Mouse (Mus musculus) gastrocnemius, adult 8-10 months (tissue): Measurements from ENCODE around the gene Atg4d. TPM values are rescaled to one million over a fixed set of nuclear protein-coding genes. Genes with fewer than 3 reads are reported as not detected.
"Not testable (repeated sequence)": the region's sequence is repeated elsewhere in the genome, so short reads cannot be mapped to it uniquely, and the experiment has no call there.

Experiments used
- DNase-seq, 2 experiments: peaks; one replicate each; pipeline ENCODE4 v3.0.0; 2022; ENCODE audit warnings: low spot score in 2 of 2
- total RNA-seq, 4 experiments: library from RNA; stranded (reverse); gene quantifications; 2 replicates each; pipeline ENCODE4 v1.2.4; 2022

Atg4d gene
- total RNA-seq, 4 experiments from 2014 or later, result 74.3 to 87.3 (median 80.7) TPM

DNA sequence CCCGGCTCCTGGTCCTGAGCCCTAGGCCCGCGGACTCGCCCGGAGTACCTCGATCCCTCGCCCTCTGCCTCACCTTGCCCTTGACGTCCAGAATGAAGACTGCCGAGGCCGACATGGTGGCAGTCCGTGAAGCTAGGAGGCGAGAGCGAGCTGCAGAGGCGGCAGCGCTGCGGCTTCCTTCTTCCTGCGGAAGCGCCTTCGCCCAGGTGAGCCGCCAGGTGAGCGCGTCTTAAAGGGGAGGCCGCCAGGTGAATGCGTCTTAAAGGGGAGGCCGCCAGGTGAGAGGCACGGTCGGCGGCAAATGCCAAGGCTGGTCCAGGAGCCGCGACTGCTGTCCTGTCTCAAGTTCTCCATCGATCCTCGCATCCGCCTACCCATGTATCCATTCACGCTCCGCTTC lies 47.0 kb downstream of the Atg4d start, which contains the start of gene Ap1m2:
TSS of gene Ap1m2 (minus strand) at position 204 of the 400 bp plus-strand sequence.
- DNase-seq, result no peak

- DNase-seq, result peak; percentile 65 to 73
Observed at GRCm38 (mm10) chr9:21313394-21313793, 48.3 kb downstream of the Atg4d start.

GRCm38 (mm10) chr9:21314367-21315140 lies 49.5 kb downstream of the Atg4d start:
- DNase-seq, result no peak

- peak in 1 of 2 experiments; percentile 38 for DNase-seq
Observed at GRCm38 (mm10) chr9:21315421-21315820, 50.3 kb downstream of the Atg4d start.

GRCm38 (mm10) chr9:21316696-21317095 lies 51.6 kb downstream of the Atg4d start:
- no peak for DNase-seq

GRCm38 (mm10) chr9:21318792-21319191 lies 53.7 kb downstream of the Atg4d start:
- no peak for DNase-seq

GRCm38 (mm10) chr9:21319503-21319902 lies 54.4 kb downstream of the Atg4d start:
- no peak for DNase-seq

DNA sequence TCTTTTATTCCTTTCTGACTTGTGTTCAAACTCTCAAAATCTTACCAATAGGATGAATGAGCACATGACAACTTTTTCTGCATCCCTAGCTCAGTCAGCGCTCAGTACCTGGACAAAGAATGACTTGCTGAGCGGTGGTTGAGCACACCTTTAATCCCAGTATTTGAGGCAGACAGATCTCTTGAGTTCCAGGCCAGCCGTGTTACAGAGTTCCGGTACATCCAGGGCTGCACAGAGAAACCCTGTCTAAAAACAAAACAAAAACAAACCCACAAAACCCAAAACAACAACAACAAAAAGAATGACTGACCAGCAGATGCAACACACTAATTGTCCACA lies 55.2 kb downstream of the Atg4d start:
- no peak for DNase-seq

DNA sequence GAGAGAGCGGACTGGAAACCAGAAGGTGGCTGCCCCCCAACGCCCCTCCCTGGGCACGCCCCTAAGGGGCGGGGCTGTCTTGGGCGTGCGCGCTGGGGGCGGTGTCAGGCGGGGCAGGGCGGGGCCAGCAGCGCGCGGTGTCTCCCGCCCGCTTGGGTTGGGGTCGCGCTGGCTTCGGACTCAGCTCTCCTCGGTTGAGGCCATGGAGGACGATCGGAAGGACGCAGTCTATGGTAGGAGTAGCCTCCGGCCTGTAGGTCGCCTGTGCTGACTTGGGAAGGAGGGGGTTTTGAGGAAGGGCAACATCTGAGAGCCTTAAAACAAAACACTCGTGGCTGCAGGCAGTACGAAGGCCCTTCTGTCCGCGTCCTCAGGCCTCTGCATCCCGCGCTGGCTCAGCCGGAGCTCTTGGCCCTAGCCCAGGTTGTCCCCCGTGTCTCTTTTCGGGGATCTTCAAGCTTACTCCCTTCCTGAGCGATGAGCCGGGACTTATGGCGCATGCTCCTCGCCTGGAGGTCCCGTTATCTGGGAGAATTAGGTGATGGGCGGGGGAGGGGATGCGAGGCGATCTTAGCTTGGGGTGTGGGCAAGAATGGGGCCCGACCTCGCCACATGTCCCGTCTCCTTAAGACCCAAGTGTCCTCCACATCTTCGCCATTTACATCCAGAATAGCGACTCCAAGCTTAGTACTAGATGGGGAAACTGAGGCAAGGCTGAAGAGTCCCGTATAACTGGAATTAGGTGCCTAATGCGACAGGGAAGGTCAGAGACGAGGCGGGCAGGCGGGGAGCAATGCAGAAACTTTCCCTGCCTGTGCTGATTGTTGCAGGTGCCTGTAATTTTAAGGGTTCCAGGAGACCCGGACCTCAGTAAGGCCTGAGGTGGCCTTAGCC lies 55.8 kb downstream of the Atg4d start, which contains the start of gene Slc44a2:
TSS of gene Slc44a2 (plus strand) at position 80 of the 894 bp plus-strand sequence.
- peak; percentile 75 to 76 for DNase-seq

DNA sequence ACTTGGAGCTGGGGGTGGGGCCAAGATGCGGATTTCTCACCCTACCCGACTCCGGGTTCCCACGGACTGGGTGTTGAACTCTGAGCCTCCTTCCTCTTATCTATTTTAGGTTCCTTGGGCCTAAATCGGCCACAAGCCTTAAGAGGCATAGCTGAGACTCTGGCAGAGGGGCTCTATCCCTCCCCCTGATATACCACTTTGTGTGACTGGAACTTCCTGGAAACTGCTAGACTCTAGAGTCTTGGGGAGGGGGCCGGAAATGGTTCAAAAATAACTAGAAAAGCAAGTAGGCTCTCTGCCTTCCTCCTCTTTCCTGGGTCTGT lies 56.4 kb downstream of the Atg4d start:
- DNase-seq, result no peak

DNA sequence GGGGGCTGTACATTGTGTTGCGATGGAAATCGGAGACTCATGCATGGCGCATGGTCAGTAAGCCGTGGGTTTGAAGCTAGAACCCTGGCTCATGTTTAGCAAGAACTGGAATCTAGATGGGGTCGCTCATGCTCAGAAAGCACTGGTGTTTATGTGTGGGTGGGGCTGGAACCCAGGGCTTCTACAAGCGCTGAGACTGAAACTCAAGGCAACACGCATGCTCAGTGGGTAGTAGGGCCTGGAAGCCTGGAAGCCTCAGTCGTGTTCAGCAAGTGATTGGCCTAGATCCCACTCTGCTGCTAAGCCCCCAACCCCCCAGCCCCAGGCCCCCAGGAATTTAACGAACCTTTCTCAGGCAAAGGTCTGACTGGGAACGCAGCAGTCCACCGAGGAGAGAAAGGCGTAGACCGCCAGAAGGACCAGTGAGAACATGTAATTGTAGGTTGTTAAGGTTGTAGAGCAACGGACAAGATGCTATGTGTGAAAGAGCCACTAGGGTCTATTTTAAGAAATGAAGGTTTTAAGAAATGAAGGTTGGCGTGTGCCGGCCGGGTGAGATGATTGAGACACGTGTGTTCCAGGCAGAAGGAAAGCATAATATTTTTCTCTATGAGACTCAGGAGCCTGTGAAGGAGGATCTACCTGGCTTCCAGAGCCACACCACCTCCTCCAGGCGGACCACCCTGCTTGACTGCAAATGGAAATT lies 57.3 kb downstream of the Atg4d start:
- DNase-seq, result no peak

DNA sequence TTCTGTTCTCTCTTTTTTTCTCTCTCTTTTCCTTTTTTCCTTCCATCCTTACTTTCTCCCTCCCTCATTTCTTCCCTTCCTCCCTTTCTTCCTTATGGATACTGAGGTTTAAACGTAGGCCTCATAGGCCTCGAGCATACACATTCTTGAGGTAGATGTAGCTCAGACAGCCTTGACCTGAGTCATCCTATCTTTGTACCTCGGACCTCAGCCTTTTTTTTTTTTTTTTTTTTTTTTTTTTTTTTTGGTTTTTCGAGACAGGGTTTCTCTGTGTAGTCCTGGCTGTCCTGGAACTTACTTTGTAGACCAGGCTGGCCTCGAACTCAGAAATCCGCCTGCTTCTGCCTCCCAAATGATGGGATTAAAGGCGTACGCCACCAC lies 57.8 kb downstream of the Atg4d start:
- DNase-seq, result not testable (repeated sequence)

DNA sequence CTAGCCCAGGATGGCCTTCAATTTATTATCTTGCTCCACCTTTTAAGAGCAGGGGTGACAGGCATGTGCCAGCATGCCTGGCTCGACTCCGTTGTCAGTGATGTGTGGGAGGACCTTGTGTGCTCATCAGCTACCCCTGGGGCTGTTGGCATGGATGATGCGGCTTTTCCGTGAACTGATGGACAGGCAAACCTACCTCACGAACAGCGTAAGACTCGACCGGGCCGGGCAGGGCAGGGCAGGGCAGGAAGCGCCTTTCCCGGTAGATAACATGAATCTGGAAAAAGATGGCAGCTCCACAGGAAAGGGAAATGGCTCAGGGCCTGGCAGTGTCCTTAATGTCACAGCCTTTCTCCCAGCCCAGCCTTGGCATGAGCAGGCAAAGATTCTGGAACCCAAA lies 59.2 kb downstream of the Atg4d start:
- no peak for DNase-seq

Other genes with a start within 250 kb of the Atg4d start
- 1 to 10 TPM; 1.3 to 2.3 (median 1.4) TPM for gene Icam1, start 249.3 kb upstream of the Atg4d start, total RNA-seq
- gene Icam4, start 235.9 kb upstream of the Atg4d start, total RNA-seq, result 1 to 10 TPM; 1.3 to 2.7 (median 1.8) TPM
- under 1 TPM in 1 of 4 experiments, not detected in 3; 0.08 TPM for gene Icam5, start 233.2 kb upstream of the Atg4d start, total RNA-seq
- gene Zglp1, start 198.2 kb upstream of the Atg4d start, total RNA-seq, result not detected
- gene Gm49373, start 192.2 kb upstream of the Atg4d start, total RNA-seq, result under 1 TPM in 2 of 4 experiments, not detected in 2; 0.19 to 0.39 TPM
- 10 to 100 TPM; 47.9 to 55.2 (median 51.4) TPM for gene Fdx1l, start 191.7 kb upstream of the Atg4d start, total RNA-seq
- 1 to 10 TPM in 1 of 4 experiments, under 1 TPM in 3; 0.15 to 2.5 (median 0.34) TPM for gene Gm38431, start 173.3 kb upstream of the Atg4d start, total RNA-seq
- gene Raver1, start 173.3 kb upstream of the Atg4d start, total RNA-seq, result 10 to 100 TPM; 13.0 to 15.6 (median 14.3) TPM
- gene Tyk2, start 134.1 kb upstream of the Atg4d start, total RNA-seq, result 1 to 10 TPM; 4.9 to 6.0 (median 5.8) TPM
- gene Cdc37, start 115.3 kb upstream of the Atg4d start, total RNA-seq, result 100 to 1,000 TPM in 3 of 4 experiments, 10 to 100 TPM in 1; 95.0 to 132 (median 111) TPM
- 10 to 100 TPM; 40.7 to 51.5 (median 47.0) TPM for gene Pde4a, start 99.6 kb upstream of the Atg4d start, total RNA-seq
- gene Keap1, start 25.9 kb upstream of the Atg4d start, total RNA-seq, result 10 to 100 TPM; 54.9 to 59.4 (median 57.4) TPM
- under 1 TPM; 0.10 to 0.29 (median 0.15) TPM for gene S1pr5, start 16.9 kb upstream of the Atg4d start, total RNA-seq
- 10 to 100 TPM in 3 of 4 experiments, 1 to 10 TPM in 1; 8.4 to 13.0 (median 11.4) TPM for gene Kri1, start 22.7 kb downstream of the Atg4d start, total RNA-seq
- 10 to 100 TPM in 3 of 4 experiments, 1 to 10 TPM in 1; 8.8 to 10.7 (median 10.6) TPM for gene Cdkn2d, start 26.1 kb downstream of the Atg4d start, total RNA-seq
- gene Ap1m2, start 47.0 kb downstream of the Atg4d start, total RNA-seq, result not detected
- gene Slc44a2, start 55.4 kb downstream of the Atg4d start, total RNA-seq, result 100 to 1,000 TPM; 155 to 165 (median 161) TPM
- 10 to 100 TPM; 15.8 to 20.6 (median 18.9) TPM for gene Ilf3, start 102.6 kb downstream of the Atg4d start, total RNA-seq
- 1 to 10 TPM; 5.8 to 8.0 (median 6.2) TPM for gene Qtrt1, start 146.5 kb downstream of the Atg4d start, total RNA-seq
- 10 to 100 TPM; 29.3 to 39.1 (median 30.8) TPM for gene Dnm2, start 159.6 kb downstream of the Atg4d start, total RNA-seq
- gene Tmed1, start 245.0 kb downstream of the Atg4d start, total RNA-seq, result 10 to 100 TPM; 30.2 to 35.8 (median 33.3) TPM